Comparison of ENCODE assay signal across 7 mouse cellular contexts in genomic region chr2:170354963-170355367, GRCm38 (mm10).
DNase-seq lines count a peak whose midpoint lies in the region; ATAC-seq and TF ChIP-seq lines count a peak whose summit lies in the region.

No protein-coding gene starts in this region.

- no peaks in the 10 kb centered on the region for H3K4me1 ChIP-seq in intestine, postnatal 0 days (replicated peaks; ENCODE audit: control insufficient read depth, insufficient read depth, low read length)
- peaks cover 9% of the 10 kb centered on the region; the same call in 1 of the 2 replicates for H3K4me1 ChIP-seq in midbrain, embryonic 10.5 days

- 10% methylated on average over 10 of the region's 10 CpGs for WGBS in intestine, postnatal 0 days
- 19% methylated on average over 10 of the region's 10 CpGs for WGBS in midbrain, embryonic 10.5 days

- peak; percentile 26; the same call in 1 of the 2 replicates for ATAC-seq in intestine, postnatal 0 days

- peak overlapping the region; percentile 45; the same call in 1 of the 2 replicates for H3K4me2 ChIP-seq in intestine, postnatal 0 days (replicated peaks; ENCODE audit: low read depth)

- H3K36me3 ChIP-seq in intestine, postnatal 0 days (ENCODE audit: control insufficient read depth, insufficient read depth) = no peaks in the 10 kb centered on the region
- H3K36me3 ChIP-seq in midbrain, embryonic 10.5 days = no peaks in the 10 kb centered on the region

- H3K27ac ChIP-seq in intestine, postnatal 0 days (ENCODE audit: low read depth, low read length) = no peak overlapping the region
- peak overlapping the region; percentile 46; the same call in 1 of the 2 replicates for H3K27ac ChIP-seq in midbrain, embryonic 10.5 days (replicated peaks)

- H3K9me3 ChIP-seq in intestine, postnatal 0 days (ENCODE audit: control insufficient read depth) = no peaks in the 10 kb centered on the region
- H3K9me3 ChIP-seq in midbrain, embryonic 10.5 days (replicated peaks) = no peaks in the 10 kb centered on the region

- no peak overlapping the region for H3K4me3 ChIP-seq in intestine, postnatal 0 days (ENCODE audit: low read depth, low read length)
- H3K4me3 ChIP-seq in midbrain, embryonic 10.5 days = peak overlapping the region; percentile 22; the same call in 1 of the 2 replicates

- intact Hi-C loops in left cerebral cortex, postnatal 25 days (cut with DNase I) = loop anchor here (1.0 kb wide), 1 partner anchor 152 kb away; no protein-coding TSS in a partner anchor

- H3K9ac ChIP-seq in intestine, postnatal 0 days (ENCODE audit: low read depth, low read length) = no peak overlapping the region

- H3K27me3 ChIP-seq in intestine, postnatal 0 days (replicated peaks; ENCODE audit: control insufficient read depth, insufficient read depth, low read length) = no peaks in the 10 kb centered on the region
- no peaks in the 10 kb centered on the region for H3K27me3 ChIP-seq in midbrain, embryonic 10.5 days (ENCODE audit: low read depth, poor library complexity, severe bottlenecking)

- peak; percentile 70 for DNase-seq in adrenal gland, adult 2 months
- peak; percentile 92 for DNase-seq in embryo, embryonic 10.5 days (ENCODE audit: low spot score)
- peak; percentile 60 to 82 for DNase-seq in gastrocnemius, postnatal 4 days (ENCODE audit: low spot score in 2 of 2)
- DNase-seq in left cerebral cortex, postnatal 25 days (ENCODE audit: low spot score in 2 of 2) = peak; percentile 83 to 89
- peak; percentile 74 for DNase-seq in midbrain, embryonic 10.5 days (ENCODE audit: low spot score)
- peak; percentile 87 for DNase-seq in right cerebral cortex, postnatal 4 days

- TF ChIP-seq CTCF in intestine, postnatal 0 days (IDR thresholded peaks at IDR 0.05; ENCODE audit: low read depth) = peak; percentile 91
